8 mouse cellular contexts compared by ENCODE assay signal in the genomic region with DNA sequence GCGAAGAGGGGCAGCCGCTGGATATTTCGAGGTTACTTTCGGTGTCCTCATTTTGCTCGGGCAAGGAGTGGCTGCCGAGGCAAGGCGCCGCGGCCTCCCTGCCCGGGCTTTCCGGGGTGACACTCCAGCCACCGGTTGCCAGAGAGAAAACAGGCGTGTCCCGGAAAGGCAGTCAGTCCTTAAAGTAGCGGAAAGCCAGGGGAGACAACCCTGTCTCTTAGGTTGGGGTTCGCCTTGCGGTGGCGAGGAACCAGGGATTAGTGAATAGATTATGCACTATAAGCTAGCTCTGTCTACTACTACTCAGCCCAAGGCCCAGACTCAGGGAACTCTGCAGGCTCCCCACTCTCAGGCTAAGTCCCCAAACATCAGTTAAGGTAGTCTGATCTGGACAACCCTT. TPM values are rescaled to one million over a fixed set of nuclear protein-coding genes. Genes with fewer than 3 reads are reported as not detected.
DNase-seq lines count a peak whose midpoint lies in the region; ATAC-seq and TF ChIP-seq lines count a peak whose summit lies in the region.
"Not testable (repeated sequence)": the region's sequence is repeated elsewhere in the genome, so short reads cannot be mapped to it uniquely, and the experiment has no call there.

No protein-coding gene starts in this region.

- no CpG with 5 or more reads among the region's 18 CpGs for WGBS in forebrain, embryonic 12.5 days
- no CpG with 5 or more reads among the region's 18 CpGs for WGBS in heart, embryonic 13.5 days
- WGBS in hindbrain, postnatal 0 days = no CpG with 5 or more reads among the region's 18 CpGs
- no CpG with 5 or more reads among the region's 18 CpGs for WGBS in limb, embryonic 11.5 days
- no CpG with 5 or more reads among the region's 18 CpGs for WGBS in liver, embryonic 16.5 days (ENCODE audit: insufficient replicate concordance)
- no CpG with 5 or more reads among the region's 18 CpGs for WGBS in midbrain, embryonic 12.5 days
- no CpG with 5 or more reads among the region's 18 CpGs for WGBS in neural tube, embryonic 14.5 days

- H3K27ac ChIP-seq in forebrain, embryonic 12.5 days; heart, embryonic 13.5 days (replicated peaks); hindbrain, postnatal 0 days; limb, embryonic 11.5 days (replicated peaks; ENCODE audit: low read depth, low read length); liver, embryonic 16.5 days (ENCODE audit: low read length); midbrain, embryonic 12.5 days (replicated peaks); neural tube, embryonic 14.5 days (ENCODE audit: low read depth, low read length): not testable (repeated sequence)

- H3K9me3 ChIP-seq in forebrain, embryonic 12.5 days; heart, embryonic 13.5 days; hindbrain, postnatal 0 days (ENCODE audit: low read length); limb, embryonic 11.5 days (ENCODE audit: control insufficient read depth, low read length); liver, embryonic 16.5 days (replicated peaks; ENCODE audit: control insufficient read depth, low read length); midbrain, embryonic 12.5 days; neural tube, embryonic 14.5 days (ENCODE audit: control insufficient read depth, low read length): not testable (repeated sequence)

- not testable (repeated sequence) for H3K27me3 ChIP-seq in Patski; forebrain, embryonic 12.5 days; heart, embryonic 13.5 days (replicated peaks); hindbrain, postnatal 0 days (ENCODE audit: insufficient read depth, low read length); limb, embryonic 11.5 days (ENCODE audit: control insufficient read depth, insufficient read depth, low read length); liver, embryonic 16.5 days (ENCODE audit: control insufficient read depth, insufficient read depth, low read depth, low read length); midbrain, embryonic 12.5 days; neural tube, embryonic 14.5 days (ENCODE audit: control insufficient read depth, insufficient read depth, low read length)

- not testable (repeated sequence) for H3K4me1 ChIP-seq in forebrain, embryonic 12.5 days; heart, embryonic 13.5 days; hindbrain, postnatal 0 days (ENCODE audit: insufficient read depth, low read length); limb, embryonic 11.5 days (ENCODE audit: control insufficient read depth, insufficient read depth, low read length); liver, embryonic 16.5 days (ENCODE audit: control insufficient read depth, low read depth, low read length); midbrain, embryonic 12.5 days; neural tube, embryonic 14.5 days (ENCODE audit: control insufficient read depth, insufficient read depth, low read length)

- in situ Hi-C loops in Patski (cut with MboI; ENCODE audit: low pct_unique_long_range_greater_than_20kb) = not testable (repeated sequence)

- CTCF ChIA-PET in Patski (lab: Charles Lee) = not testable (repeated sequence)

- not testable (repeated sequence) for H3K9ac ChIP-seq in forebrain, embryonic 12.5 days; heart, embryonic 13.5 days; hindbrain, postnatal 0 days (replicated peaks; ENCODE audit: low read length); limb, embryonic 11.5 days (ENCODE audit: low read length); liver, embryonic 16.5 days (ENCODE audit: low read depth, low read length); midbrain, embryonic 12.5 days (replicated peaks); neural tube, embryonic 14.5 days (replicated peaks; ENCODE audit: low read depth, low read length)

- POLR2A ChIA-PET in Patski (lab: Charles Lee) = not testable (repeated sequence)

- not testable (repeated sequence) for H3K4me3 ChIP-seq in forebrain, embryonic 12.5 days (replicated peaks); heart, embryonic 13.5 days; hindbrain, postnatal 0 days (ENCODE audit: low read length); limb, embryonic 11.5 days (ENCODE audit: low read depth, low read length); liver, embryonic 16.5 days (ENCODE audit: low read depth, low read length); midbrain, embryonic 12.5 days; neural tube, embryonic 14.5 days (ENCODE audit: low read depth, low read length)

- peak; percentile 31 for ATAC-seq in Patski
- ATAC-seq in forebrain, embryonic 12.5 days (ENCODE audit: low FRiP score) = peak; percentile 56
- 0 out of 2 replicates have a peak, but pooled peaks have one; percentile 6 for ATAC-seq in heart, embryonic 13.5 days (ENCODE audit: extremely low read depth, insufficient number of reproducible peaks, low FRiP score, low TSS enrichment)
- ATAC-seq in hindbrain, postnatal 0 days = peak; percentile 48
- peak; percentile 26; the same call in 1 of the 2 replicates for ATAC-seq in limb, embryonic 11.5 days (ENCODE audit: insufficient number of reproducible peaks, low FRiP score, low TSS enrichment, low read depth)
- peak; percentile 75 for ATAC-seq in liver, embryonic 16.5 days (ENCODE audit: low read depth)
- ATAC-seq in midbrain, embryonic 12.5 days (ENCODE audit: low FRiP score, low read depth) = peak; percentile 57
- ATAC-seq in neural tube, embryonic 14.5 days (ENCODE audit: low read depth) = peak; percentile 54

- TF ChIP-seq CTCF in Patski (IDR thresholded peaks at IDR 0.05); hindbrain, postnatal 0 days (IDR thresholded peaks at IDR 0.05; ENCODE audit: low read depth): not testable (repeated sequence)

- not testable (repeated sequence) for H3K36me3 ChIP-seq in forebrain, embryonic 12.5 days (replicated peaks); heart, embryonic 13.5 days; hindbrain, postnatal 0 days (ENCODE audit: insufficient read depth, low read length); limb, embryonic 11.5 days (ENCODE audit: control insufficient read depth, insufficient read depth, low read length); liver, embryonic 16.5 days (ENCODE audit: control insufficient read depth, insufficient read depth); midbrain, embryonic 12.5 days; neural tube, embryonic 14.5 days (ENCODE audit: control insufficient read depth, insufficient read depth, low read length)

- not testable (repeated sequence) for DNase-seq in Patski (ENCODE audit: low read depth, low spot score); hindbrain, postnatal 0 days (ENCODE audit: low spot score); limb, embryonic 11.5 days (ENCODE audit: low spot score)

- H3K4me2 ChIP-seq in forebrain, embryonic 12.5 days; heart, embryonic 13.5 days; hindbrain, postnatal 0 days (ENCODE audit: low read depth, low read length); limb, embryonic 11.5 days (ENCODE audit: low read depth, severe bottlenecking); liver, embryonic 16.5 days (ENCODE audit: low read depth, low read length); midbrain, embryonic 12.5 days (replicated peaks); neural tube, embryonic 14.5 days (ENCODE audit: low read depth, low read length): not testable (repeated sequence)

RNA-seq across cellular contexts. Expression of gene Fam177a, which starts 0.5 kb away (rescaled TPM):
- 12.3 TPM for polyA plus RNA-seq in Patski (2021)
- polyA plus RNA-seq in forebrain, embryonic 12.5 days (2016; fragmentation: Nextera tagmentation; extraction: Ambion mirVana) = 16.2 and 19.1 TPM in 2 replicates
- polyA plus RNA-seq in heart, embryonic 13.5 days (2015; fragmentation: Nextera tagmentation; extraction: Ambion mirVana) = 16.3 and 18.6 TPM in 2 replicates
- 34.5 and 34.8 TPM in 2 replicates for total RNA-seq in hindbrain, postnatal 0 days (2014; rRNA removed)
- 83.1 and 85.5 TPM in 2 replicates for polyA plus RNA-seq in hindbrain, postnatal 0 days (2015; fragmentation: Nextera tagmentation; extraction: Ambion mirVana)
- 11.3 and 13.0 TPM in 2 replicates for polyA plus RNA-seq in limb, embryonic 11.5 days (2014; fragmentation: Nextera tagmentation; extraction: Ambion mirVana)
- 6.8 and 7.9 TPM in 2 replicates for polyA plus RNA-seq in liver, embryonic 16.5 days (2015; fragmentation: Nextera tagmentation; extraction: Ambion mirVana)
- polyA plus RNA-seq in midbrain, embryonic 12.5 days (2016; fragmentation: Nextera tagmentation; extraction: Ambion mirVana) = 18.1 and 18.9 TPM in 2 replicates
- 65.6 and 69.5 TPM in 2 replicates for polyA plus RNA-seq in neural tube, embryonic 14.5 days (2014; fragmentation: Nextera tagmentation; extraction: Ambion mirVana)

RNA-seq across cellular contexts. Expression of gene Srp54b, which starts 30.2 kb away (rescaled TPM):
- polyA plus RNA-seq in Patski (2021) = 37.6 TPM
- 60.5 and 62.2 TPM in 2 replicates for polyA plus RNA-seq in forebrain, embryonic 12.5 days (2016; fragmentation: Nextera tagmentation; extraction: Ambion mirVana)
- polyA plus RNA-seq in heart, embryonic 13.5 days (2015; fragmentation: Nextera tagmentation; extraction: Ambion mirVana) = 38.1 and 43.2 TPM in 2 replicates
- 39.6 and 57.4 TPM in 2 replicates for total RNA-seq in hindbrain, postnatal 0 days (2014; rRNA removed)
- polyA plus RNA-seq in hindbrain, postnatal 0 days (2015; fragmentation: Nextera tagmentation; extraction: Ambion mirVana) = 71.0 and 71.4 TPM in 2 replicates
- polyA plus RNA-seq in limb, embryonic 11.5 days (2014; fragmentation: Nextera tagmentation; extraction: Ambion mirVana) = 50.8 and 51.2 TPM in 2 replicates
- 24.7 and 25.2 TPM in 2 replicates for polyA plus RNA-seq in liver, embryonic 16.5 days (2015; fragmentation: Nextera tagmentation; extraction: Ambion mirVana)
- polyA plus RNA-seq in midbrain, embryonic 12.5 days (2016; fragmentation: Nextera tagmentation; extraction: Ambion mirVana) = 54.6 and 61.7 TPM in 2 replicates
- polyA plus RNA-seq in neural tube, embryonic 14.5 days (2014; fragmentation: Nextera tagmentation; extraction: Ambion mirVana) = 64.6 and 69.9 TPM in 2 replicates

RNA-seq across cellular contexts. Expression of gene Srp54a, which starts 44.7 kb away (rescaled TPM):
- polyA plus RNA-seq in Patski (2021) = 93.6 TPM
- 144 and 166 TPM in 2 replicates for polyA plus RNA-seq in forebrain, embryonic 12.5 days (2016; fragmentation: Nextera tagmentation; extraction: Ambion mirVana)
- polyA plus RNA-seq in heart, embryonic 13.5 days (2015; fragmentation: Nextera tagmentation; extraction: Ambion mirVana) = 101 and 132 TPM in 2 replicates
- total RNA-seq in hindbrain, postnatal 0 days (2014; rRNA removed) = 36.4 and 48.0 TPM in 2 replicates
- polyA plus RNA-seq in hindbrain, postnatal 0 days (2015; fragmentation: Nextera tagmentation; extraction: Ambion mirVana) = 188 and 192 TPM in 2 replicates
- polyA plus RNA-seq in limb, embryonic 11.5 days (2014; fragmentation: Nextera tagmentation; extraction: Ambion mirVana) = 165 and 174 TPM in 2 replicates
- 72.2 and 72.5 TPM in 2 replicates for polyA plus RNA-seq in liver, embryonic 16.5 days (2015; fragmentation: Nextera tagmentation; extraction: Ambion mirVana)
- 152 and 155 TPM in 2 replicates for polyA plus RNA-seq in midbrain, embryonic 12.5 days (2016; fragmentation: Nextera tagmentation; extraction: Ambion mirVana)
- 213 and 218 TPM in 2 replicates for polyA plus RNA-seq in neural tube, embryonic 14.5 days (2014; fragmentation: Nextera tagmentation; extraction: Ambion mirVana)

RNA-seq across cellular contexts. Expression of gene 2700097O09Rik, which starts 44.8 kb away (rescaled TPM):
- polyA plus RNA-seq in Patski (2021) = 14.3 TPM
- polyA plus RNA-seq in forebrain, embryonic 12.5 days (2016; fragmentation: Nextera tagmentation; extraction: Ambion mirVana) = 35.8 and 36.7 TPM in 2 replicates
- polyA plus RNA-seq in heart, embryonic 13.5 days (2015; fragmentation: Nextera tagmentation; extraction: Ambion mirVana) = 25.3 and 30.6 TPM in 2 replicates
- total RNA-seq in hindbrain, postnatal 0 days (2014; rRNA removed) = 10.9 and 11.2 TPM in 2 replicates
- polyA plus RNA-seq in hindbrain, postnatal 0 days (2015; fragmentation: Nextera tagmentation; extraction: Ambion mirVana) = 16.5 and 19.2 TPM in 2 replicates
- 40.8 and 41.6 TPM in 2 replicates for polyA plus RNA-seq in limb, embryonic 11.5 days (2014; fragmentation: Nextera tagmentation; extraction: Ambion mirVana)
- polyA plus RNA-seq in liver, embryonic 16.5 days (2015; fragmentation: Nextera tagmentation; extraction: Ambion mirVana) = 35.6 and 36.5 TPM in 2 replicates
- 36.3 and 38.7 TPM in 2 replicates for polyA plus RNA-seq in midbrain, embryonic 12.5 days (2016; fragmentation: Nextera tagmentation; extraction: Ambion mirVana)
- polyA plus RNA-seq in neural tube, embryonic 14.5 days (2014; fragmentation: Nextera tagmentation; extraction: Ambion mirVana) = 32.2 TPM in 2 replicates

Comparison
In these comparisons a context has a peak if more than half of its experiments do, and no peak if none do; other contexts are left out.
1. ATAC-seq: peak in every context shown above with its lines; median percentile 75 in liver, embryonic 16.5 days; 57 in midbrain, embryonic 12.5 days; 56 in forebrain, embryonic 12.5 days; 54 in neural tube, embryonic 14.5 days; 48 in hindbrain, postnatal 0 days; 31 in Patski; 26 in limb, embryonic 11.5 days; 6 in heart, embryonic 13.5 days.